ENCODE assay signal across 8 mouse cellular contexts in the genomic region with DNA sequence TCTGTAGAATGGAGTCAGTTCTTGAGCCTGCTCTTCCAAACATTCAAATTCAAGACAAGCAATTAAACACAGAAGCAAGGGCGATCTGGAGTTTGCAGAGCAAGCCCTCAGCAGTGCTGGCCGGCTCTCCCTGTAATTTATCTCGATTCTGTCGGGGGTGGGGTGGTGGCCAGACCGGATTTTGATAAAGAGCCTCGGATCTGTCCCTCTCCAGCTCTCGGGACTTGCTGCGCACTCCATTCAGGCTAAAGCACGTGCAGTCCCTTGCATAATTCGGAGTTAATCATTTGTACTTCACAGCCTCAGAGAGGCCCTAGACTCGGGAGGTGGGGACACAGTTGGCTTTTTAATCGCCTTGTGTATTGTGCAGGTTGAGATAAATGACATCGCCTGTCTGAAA.
DNase-seq lines count a peak whose midpoint lies in the region; ATAC-seq and TF ChIP-seq lines count a peak whose summit lies in the region.

No protein-coding gene starts in this region.

- WGBS in heart, embryonic 16.5 days = 3% methylated on average over 13 of the region's 13 CpGs
- 2% methylated on average over 13 of the region's 13 CpGs for WGBS in intestine, embryonic 14.5 days
- 4% methylated on average over 13 of the region's 13 CpGs for WGBS in lung, adult 2 months
- 2% methylated on average over 13 of the region's 13 CpGs for WGBS in stomach, embryonic 14.5 days

- no peak overlapping the region for H3K9ac ChIP-seq in heart, embryonic 16.5 days (ENCODE audit: low read length)
- no peak overlapping the region for H3K9ac ChIP-seq in intestine, embryonic 14.5 days (ENCODE audit: low read length)
- no peak overlapping the region for H3K9ac ChIP-seq in stomach, embryonic 14.5 days (replicated peaks; ENCODE audit: low read depth, low read length)

- H3K9me3 ChIP-seq in heart, embryonic 16.5 days (replicated peaks; ENCODE audit: control insufficient read depth, low read length) = no peaks in the 10 kb centered on the region; the same call in 1 of the 2 replicates
- H3K9me3 ChIP-seq in intestine, embryonic 14.5 days (ENCODE audit: control insufficient read depth, low read length) = no peaks in the 10 kb centered on the region
- no peaks in the 10 kb centered on the region for H3K9me3 ChIP-seq in stomach, embryonic 14.5 days (ENCODE audit: control insufficient read depth, low read depth, low read length)

- H3K4me2 ChIP-seq in heart, embryonic 16.5 days (ENCODE audit: low read depth, low read length) = peak overlapping the region; percentile 57
- peak overlapping the region; percentile 31 for H3K4me2 ChIP-seq in intestine, embryonic 14.5 days (ENCODE audit: low read length)
- H3K4me2 ChIP-seq in stomach, embryonic 14.5 days (replicated peaks; ENCODE audit: low read depth, low read length) = peak overlapping the region; percentile 24

- H3K36me3 ChIP-seq in heart, embryonic 16.5 days (ENCODE audit: control insufficient read depth, insufficient read depth) = no peaks in the 10 kb centered on the region
- H3K36me3 ChIP-seq in intestine, embryonic 14.5 days (ENCODE audit: control insufficient read depth, insufficient read depth, low read length) = no peaks in the 10 kb centered on the region
- H3K36me3 ChIP-seq in stomach, embryonic 14.5 days (ENCODE audit: control insufficient read depth, insufficient read depth, low read length) = no peaks in the 10 kb centered on the region

- peaks cover 10% of the 10 kb centered on the region for H3K4me1 ChIP-seq in heart, embryonic 16.5 days (ENCODE audit: control insufficient read depth, insufficient read depth, low read length)
- peaks cover 13% of the 10 kb centered on the region for H3K4me1 ChIP-seq in intestine, embryonic 14.5 days (replicated peaks; ENCODE audit: control insufficient read depth, insufficient read depth, low read length)
- H3K4me1 ChIP-seq in lung, adult 2 months (ENCODE audit: control insufficient read depth, insufficient read depth, low read length) = no peaks in the 10 kb centered on the region
- H3K4me1 ChIP-seq in stomach, embryonic 14.5 days (ENCODE audit: control insufficient read depth, insufficient read depth, low read length) = peaks cover 3% of the 10 kb centered on the region; the same call in 1 of the 2 replicates

- TF ChIP-seq POLR2A in lung, adult 2 months (IDR thresholded peaks at IDR 0.05; ENCODE audit: borderline replicate concordance, extremely low read depth, low read depth, low read length) = no peak

- H3K4me3 ChIP-seq in heart, embryonic 16.5 days (ENCODE audit: low read length) = peak overlapping the region; percentile 20; the same call in 1 of the 2 replicates
- H3K4me3 ChIP-seq in intestine, embryonic 14.5 days (ENCODE audit: low read depth, low read length) = no peak overlapping the region
- no peak overlapping the region for H3K4me3 ChIP-seq in lung, adult 2 months (replicated peaks; ENCODE audit: extremely low read depth, low read depth, low read length)
- H3K4me3 ChIP-seq in stomach, embryonic 14.5 days (ENCODE audit: low read depth, low read length) = no peak overlapping the region

- TF ChIP-seq CTCF in lung, adult 2 months (IDR thresholded peaks at IDR 0.05; ENCODE audit: insufficient read depth, low read length) = no peak

- H3K27ac ChIP-seq in heart, embryonic 16.5 days (ENCODE audit: low read length) = no peak overlapping the region
- no peak overlapping the region for H3K27ac ChIP-seq in intestine, embryonic 14.5 days (ENCODE audit: low read depth)
- H3K27ac ChIP-seq in stomach, embryonic 14.5 days (ENCODE audit: low read length) = no peak overlapping the region; the same call in 1 of the 2 replicates

- DNase-seq in heart, adult 9 months (ENCODE audit: low spot score in 2 of 2) = no peak
- DNase-seq in intestine, embryonic 14.5 days (ENCODE audit: low spot score) = peak; percentile 73
- peak; percentile 23 for DNase-seq in lung, adult 2 months
- no peak for DNase-seq in right cerebral cortex, adult 2 months (ENCODE audit: low spot score in 2 of 2)
- DNase-seq in spleen, adult 12 weeks (ENCODE audit: low spot score) = no peak
- DNase-seq in left cerebral cortex, adult 18-20 months (ENCODE audit: low spot score in 2 of 2) = no peak

- no peak for ATAC-seq in heart, embryonic 16.5 days (replicated peaks; ENCODE audit: extremely low read depth, insufficient read depth, low FRiP score)
- ATAC-seq in intestine, embryonic 14.5 days (replicated peaks; ENCODE audit: low FRiP score, low TSS enrichment, low read depth) = peak; percentile 82
- peak; percentile 85 for ATAC-seq in stomach, embryonic 14.5 days (ENCODE audit: insufficient number of reproducible peaks, insufficient read depth, low FRiP score, low read depth)

- H3K27me3 ChIP-seq in heart, embryonic 16.5 days (ENCODE audit: control insufficient read depth, insufficient read depth, low read length) = no peaks in the 10 kb centered on the region
- no peaks in the 10 kb centered on the region for H3K27me3 ChIP-seq in intestine, embryonic 14.5 days (replicated peaks; ENCODE audit: control insufficient read depth, insufficient read depth, low read length)
- H3K27me3 ChIP-seq in stomach, embryonic 14.5 days (ENCODE audit: control insufficient read depth, insufficient read depth, low read length) = no peaks in the 10 kb centered on the region

Comparison
In these comparisons a context has a peak if more than half of its experiments do, and no peak if none do; other contexts are left out.
1. DNase-seq: peak in intestine, embryonic 14.5 days (single experiment) and lung, adult 2 months (single experiment); none in heart, adult 9 months (0 of 2), right cerebral cortex, adult 2 months (0 of 2), spleen, adult 12 weeks (single experiment) and left cerebral cortex, adult 18-20 months (0 of 2).
2. Peak in every context shown above with its lines, with median percentiles within 50 percentile points of each other: H3K4me2 ChIP-seq.